Mouse (Mus musculus) embryonic stem cell, embryonic (primary cell): ENCODE measurements around the gene Nkx2-3.

Experiments used
- CTCF ChIA-PET, 4 experiments: fragments of 300-600 bp in 2 of 4; fragments of 350-600 bp in 2 of 4; sonication (Branson Sonifier 250); formaldehyde crosslinking; loops; one replicate each; lab custom pipeline; 2022; ENCODE audit warnings: inconsistent platforms in 2 of 4; lab: Charles Lee
- POLR2A ChIA-PET, 4 experiments: fragments of 300-600 bp in 2 of 4; fragments of 350-600 bp in 2 of 4; sonication (Branson Sonifier 250); formaldehyde crosslinking; loops; one replicate each; lab custom pipeline; 2022; ENCODE audit warnings: antibody characterized with exemption in 4 of 4, inconsistent platforms in 1 of 4; lab: Charles Lee

The Nkx2-3 gene

GRCm38 (mm10) chr19:43612051-43612450, at the start of gene Nkx2-3:
Gene Nkx2-3 (plus strand): TSS chr19:43612325.
- ChIA-PET POLR2A (interaction anchor here in 3 of 4 experiments (0.6 to 9.8 kb wide), 8 partner anchors 9 to 112 kb away, joined by 3 to 99 read pairs (median 3); partner anchors contain the start of gene Got1 (in 2 of the 3)), CTCF (interaction anchor here in 2 of 4 experiments (0.8 to 4.1 kb wide), 5 partner anchors 11 to 85 kb away, joined by 3 to 15 read pairs (median 5); no protein-coding TSS in a partner anchor)

GRCm38 (mm10) chr19:43563166-43563565, 49.0 kb upstream of the Nkx2-3 start:
- CTCF ChIA-PET: interaction anchor here in 2 of 4 experiments (0.6 to 1.4 kb wide), 2 partner anchors 33 to 1690 kb away, joined by 3 read pairs; no protein-coding TSS in a partner anchor
- POLR2A ChIA-PET: interaction anchor here in 1 of 4 experiments (0.5 kb wide), 1 partner anchor 83 kb away, joined by 3 read pairs; no protein-coding TSS in a partner anchor

DNA sequence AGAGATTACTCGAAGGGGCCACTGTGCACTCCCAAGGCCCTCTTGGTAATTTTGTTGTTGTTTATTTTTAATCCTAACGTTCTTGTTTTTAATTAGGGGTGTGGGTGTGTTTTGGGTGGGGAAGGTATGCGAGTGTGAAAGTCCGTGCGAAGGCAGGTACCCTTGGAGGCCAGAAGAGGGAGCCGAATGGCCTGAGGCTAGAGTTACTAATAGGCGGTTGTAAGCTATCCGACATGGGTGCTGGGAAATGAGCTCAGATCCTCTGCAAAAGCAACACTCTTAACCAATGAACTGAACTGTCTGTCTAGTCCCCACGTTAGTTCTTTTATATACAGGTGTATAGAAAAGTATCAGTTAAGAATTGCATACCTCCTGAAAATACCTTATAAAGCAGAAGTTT, 43.8 kb upstream of the Nkx2-3 start:
- CTCF ChIA-PET: interaction anchor here (0.5 to 1.6 kb wide), 15 partner anchors 9 to 1772 kb away, joined by 3 to 8 read pairs (median 4); no protein-coding TSS in a partner anchor
- POLR2A ChIA-PET: interaction anchor here in 3 of 4 experiments (0.5 to 1.3 kb wide), 5 partner anchors 14 to 107 kb away, joined by 3 to 7 read pairs (median 4); no protein-coding TSS in a partner anchor

- POLR2A ChIA-PET: interaction anchor here in 1 of 4 experiments (1.3 kb wide), 1 partner anchor 48 kb away, joined by 3 read pairs; no protein-coding TSS in a partner anchor
- CTCF ChIA-PET: interaction anchor here in 2 of 4 experiments (0.6 to 1.1 kb wide), 4 partner anchors 37 to 1773 kb away, joined by 3 to 5 read pairs (median 3); no protein-coding TSS in a partner anchor
Measured at GRCm38 (mm10) chr19:43569133-43569532, 43.0 kb upstream of the Nkx2-3 start.

DNA sequence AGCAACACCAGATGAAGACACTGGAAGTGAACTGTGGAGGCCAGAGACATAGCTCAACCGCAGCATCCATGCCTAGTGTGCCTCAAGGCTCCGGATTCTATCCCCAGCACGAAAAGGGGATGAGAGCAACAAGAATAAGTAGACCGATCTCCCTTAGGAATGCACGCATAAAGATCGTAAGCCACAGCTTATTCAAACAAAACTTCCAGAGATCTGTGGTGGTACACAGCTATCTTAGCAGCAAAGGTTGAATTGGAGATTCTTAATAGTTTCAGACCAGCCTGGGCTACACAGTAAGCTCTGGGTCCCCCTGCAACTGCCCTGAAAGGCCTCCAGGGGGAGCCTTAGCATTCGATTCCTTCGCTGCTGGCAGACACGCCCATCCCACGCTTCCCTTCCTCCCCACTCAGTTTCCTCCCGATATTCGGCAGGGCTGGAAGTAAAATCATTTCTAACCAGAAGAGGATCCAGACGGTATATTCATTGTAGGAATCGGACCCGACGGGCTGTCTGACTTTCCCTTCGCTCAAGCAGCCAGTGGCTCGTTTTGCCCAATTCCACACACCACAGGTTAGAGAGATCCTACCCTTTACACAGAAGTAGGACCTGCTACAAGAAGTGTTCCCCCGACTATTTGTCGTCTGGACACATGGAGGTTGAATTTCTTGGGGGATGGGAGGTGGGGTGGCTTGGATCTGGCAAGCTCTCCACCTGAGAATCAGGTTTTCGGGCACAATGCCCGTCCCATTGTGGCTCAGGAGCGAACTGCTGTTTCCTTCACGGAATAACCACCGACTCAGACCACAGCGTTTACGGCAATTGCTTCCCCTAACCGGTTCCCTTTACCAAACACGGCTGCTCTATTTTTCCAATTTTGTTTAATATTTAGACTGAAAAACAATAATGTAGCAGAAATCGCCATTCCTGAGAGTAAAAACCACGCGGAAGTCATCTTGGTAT, 41.0 kb upstream of the Nkx2-3 start:
- ChIA-PET CTCF (interaction anchor here (0.5 to 1.8 kb wide), 40 partner anchors 9 to 1427 kb away, joined by 3 to 12 read pairs (median 4); partner anchors contain the start of gene Got1 (in 1 of the 4)), POLR2A (interaction anchor here in 3 of 4 experiments (0.5 to 2.0 kb wide), 11 partner anchors 35 to 182 kb away, joined by 3 to 5 read pairs (median 4); partner anchors contain the start of genes Got1 (in 2 of the 3), Slc25a28 (in 2 of the 3), Cox15 (in 1 of the 3) and Cutc (in 1 of the 3))

DNA sequence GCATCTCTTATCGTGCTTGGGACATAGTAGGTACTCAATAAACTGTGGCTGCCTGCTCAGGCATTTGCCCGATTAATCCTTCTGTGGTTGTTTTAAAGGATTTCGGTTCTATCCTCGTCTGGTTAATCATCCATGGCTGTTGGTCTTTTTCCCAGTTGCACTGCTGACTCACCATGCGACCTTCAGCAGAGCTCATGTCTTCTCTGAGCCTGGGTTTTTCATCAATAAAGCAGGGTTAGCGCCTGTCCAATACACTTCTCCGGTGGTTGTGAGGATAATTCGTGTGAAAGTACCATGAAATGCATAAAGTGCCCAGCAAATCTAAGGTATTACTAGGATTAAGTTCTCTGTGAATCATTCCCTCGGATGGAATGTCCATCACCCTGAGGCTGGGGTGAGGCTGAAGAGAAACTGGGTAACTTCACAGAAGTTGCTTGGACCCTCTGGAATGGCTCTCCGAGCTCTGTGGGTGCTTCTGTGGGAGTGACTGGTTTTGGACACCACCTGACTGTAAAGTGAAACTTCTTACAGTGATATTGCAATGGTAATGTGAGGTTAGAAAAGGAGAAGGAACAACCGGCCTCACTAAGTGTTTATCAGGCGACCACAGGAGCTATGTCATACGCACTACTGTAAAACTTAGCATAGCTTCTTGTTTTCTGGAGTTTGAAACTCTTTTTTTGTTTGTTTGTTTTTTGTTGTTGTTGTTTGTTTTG, 32.9 kb upstream of the Nkx2-3 start:
- ChIA-PET CTCF (interaction anchor here in 1 of 4 experiments (0.9 kb wide), 1 partner anchor 49 kb away, joined by 3 read pairs; no protein-coding TSS in a partner anchor), POLR2A (interaction anchor here in 1 of 4 experiments (0.6 kb wide), 1 partner anchor 58 kb away, joined by 3 read pairs; no protein-coding TSS in a partner anchor)

- POLR2A ChIA-PET: interaction anchor here in 1 of 4 experiments (1.1 kb wide), 1 partner anchor 19 kb away, joined by 3 read pairs; no protein-coding TSS in a partner anchor
- CTCF ChIA-PET: interaction anchor here in 2 of 4 experiments (0.9 to 1.7 kb wide), 3 partner anchors 10 to 140 kb away, joined by 3 to 5 read pairs (median 3); no protein-coding TSS in a partner anchor
Measured at GRCm38 (mm10) chr19:43581185-43581584, 30.9 kb upstream of the Nkx2-3 start.

DNA sequence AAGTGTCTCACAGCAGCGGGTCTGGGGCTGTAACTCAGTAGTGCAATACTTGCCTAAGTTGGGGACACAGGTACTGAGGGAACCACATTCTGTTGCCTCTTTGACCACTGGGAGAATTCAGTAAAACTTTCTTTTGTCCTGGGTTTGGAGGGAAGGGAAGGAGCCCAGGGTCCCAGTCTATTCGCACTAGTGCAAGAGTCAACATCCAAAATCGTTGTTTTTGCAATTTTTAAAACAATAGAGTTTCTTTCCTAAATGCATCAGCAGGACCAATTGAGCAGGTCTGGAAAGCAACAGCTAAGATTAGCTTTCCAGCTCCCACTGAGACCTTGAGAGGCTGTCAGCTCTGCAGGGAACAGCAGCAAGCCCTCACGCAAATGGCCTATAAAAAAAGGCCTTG, 28.9 kb upstream of the Nkx2-3 start:
- ChIA-PET CTCF (interaction anchor here in 2 of 4 experiments (0.5 to 1.3 kb wide), 3 partner anchors 15 to 154 kb away, joined by 3 read pairs; no protein-coding TSS in a partner anchor), POLR2A (interaction anchor here in 3 of 4 experiments (0.6 to 1.5 kb wide), 6 partner anchors 15 to 199 kb away, joined by 3 to 4 read pairs (median 3); partner anchors contain the start of genes Abcc2 (in 1 of the 3) and Nkx2-3 (in 1 of the 3))

- ChIA-PET POLR2A (interaction anchor here in 3 of 4 experiments (0.6 to 1.4 kb wide), 4 partner anchors 19 to 199 kb away, joined by 3 read pairs; partner anchors contain the start of genes Abcc2 (in 1 of the 3) and Nkx2-3 (in 1 of the 3)), CTCF (interaction anchor here in 1 of 4 experiments (1.1 to 1.3 kb wide), 2 partner anchors 15 to 56 kb away, joined by 3 read pairs; no protein-coding TSS in a partner anchor)
Measured at GRCm38 (mm10) chr19:43583595-43583994, 28.5 kb upstream of the Nkx2-3 start.

DNA sequence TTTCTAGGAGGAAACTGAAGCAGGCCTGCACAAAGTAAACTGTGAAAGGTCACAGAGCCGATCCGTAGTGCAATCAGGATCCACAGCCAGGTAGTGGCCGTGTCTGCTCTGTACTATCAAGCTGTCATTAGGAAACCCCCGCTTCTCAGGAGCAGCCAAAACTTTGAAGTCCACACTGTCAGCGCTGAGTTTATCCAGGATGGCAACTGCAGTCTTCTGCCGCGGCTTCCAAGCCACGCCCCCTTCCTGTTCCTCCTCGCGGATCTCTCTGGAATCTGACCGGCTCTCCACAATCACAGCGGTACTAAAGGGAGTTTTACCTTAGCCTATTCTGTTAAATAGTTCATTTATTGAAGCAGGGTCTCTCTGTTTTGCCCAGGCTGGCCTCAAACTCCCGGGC, 27.3 kb upstream of the Nkx2-3 start:
- POLR2A ChIA-PET: interaction anchor here in 1 of 4 experiments (0.5 kb wide), 1 partner anchor 55 kb away, joined by 6 read pairs; no protein-coding TSS in a partner anchor
- CTCF ChIA-PET: no interaction called here

- ChIA-PET CTCF (interaction anchor here in 1 of 4 experiments (0.6 kb wide), 1 partner anchor 21 kb away, joined by 5 read pairs; no protein-coding TSS in a partner anchor), POLR2A (no interaction called here)
Measured at GRCm38 (mm10) chr19:43592026-43592425, 20.1 kb upstream of the Nkx2-3 start.

GRCm38 (mm10) chr19:43596981-43597380, 15.1 kb upstream of the Nkx2-3 start:
- ChIA-PET CTCF (interaction anchor here in 2 of 4 experiments (1.4 to 2.1 kb wide), 4 partner anchors 26 to 66 kb away, joined by 4 to 7 read pairs (median 6); no protein-coding TSS in a partner anchor), POLR2A (interaction anchor here in 2 of 4 experiments (0.6 to 2.2 kb wide), 4 partner anchors 10 to 59 kb away, joined by 3 to 5 read pairs (median 3); no protein-coding TSS in a partner anchor)

GRCm38 (mm10) chr19:43598741-43599660, 13.1 kb upstream of the Nkx2-3 start:
- CTCF ChIA-PET: interaction anchor here (0.6 to 2.3 kb wide), 5 partner anchors 28 to 609 kb away, joined by 3 to 10 read pairs (median 4); no protein-coding TSS in a partner anchor
- POLR2A ChIA-PET: interaction anchor here in 3 of 4 experiments (0.8 to 9.1 kb wide), 5 partner anchors 17 to 79 kb away, joined by 3 to 99 read pairs (median 4); partner anchors contain the start of genes Nkx2-3 (in 1 of the 3) and Slc25a28 (in 1 of the 3)

DNA sequence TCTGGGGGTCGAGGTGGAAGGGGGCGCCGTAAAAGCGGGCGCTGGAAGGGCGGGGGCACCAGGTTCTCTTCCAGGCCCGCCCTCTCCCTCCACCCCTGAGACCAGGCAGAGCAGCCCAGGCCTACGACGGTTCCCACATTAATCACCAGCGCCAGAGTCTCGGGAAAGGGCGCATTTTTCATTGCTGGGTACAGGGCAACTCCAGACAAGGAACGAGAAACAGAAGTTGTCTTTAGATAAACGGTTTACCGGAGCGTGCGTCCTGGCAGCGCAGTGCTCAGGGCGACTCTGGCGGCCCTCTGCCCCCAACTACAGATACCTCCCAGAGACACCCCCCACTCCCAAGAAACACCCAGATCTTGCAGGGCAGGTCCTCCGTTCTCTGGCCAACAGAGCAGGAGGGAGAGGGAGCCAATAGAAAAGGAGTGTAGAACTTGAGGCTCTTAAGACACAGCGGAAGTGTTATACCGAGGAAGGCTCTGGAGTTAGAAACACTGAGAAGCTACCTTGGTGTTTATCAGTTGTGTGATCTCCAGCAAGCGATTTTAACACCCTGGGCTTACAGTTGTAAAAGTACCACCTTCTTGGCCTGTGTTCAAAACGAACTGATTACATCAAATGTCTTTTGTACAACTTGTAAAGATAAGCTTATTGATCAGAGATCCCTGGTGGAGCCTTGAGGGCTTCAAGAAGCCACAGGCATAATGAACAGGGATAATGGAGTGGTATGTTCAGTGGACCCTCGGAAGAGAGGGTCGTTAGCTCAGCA, 12.2 kb upstream of the Nkx2-3 start:
- POLR2A ChIA-PET: interaction anchor here (0.6 to 9.1 kb wide), 13 partner anchors 10 to 76 kb away, joined by 3 to 99 read pairs (median 3); partner anchors contain the start of genes Slc25a28 (in 2 of the 4), Got1 (in 1 of the 4) and Nkx2-3 (in 1 of the 4)
- CTCF ChIA-PET: interaction anchor here (0.6 to 2.3 kb wide), 10 partner anchors 13 to 160 kb away, joined by 3 to 10 read pairs (median 4); partner anchors contain the start of gene Nkx2-3 (in 1 of the 4)
